Mouse (Mus musculus) macrophage (primary cell): ENCODE measurements around the gene Bbs4. TPM values are rescaled to one million over a fixed set of nuclear protein-coding genes. Genes with fewer than 3 reads are reported as not detected.

ENCODE experiments used
- H3K27ac ChIP-seq: fragments of 350-480 bp; formaldehyde crosslinking; 2 replicates; pipeline ENCODE4 v1.9.0; 2021
- H3K36me3 ChIP-seq: fragments of 350-480 bp; formaldehyde crosslinking; 2 replicates; pipeline ENCODE4 v1.9.0; 2021; ENCODE audit errors: inconsistent target
- H3K4me3 ChIP-seq: fragments of 350-480 bp; formaldehyde crosslinking; 2 replicates; pipeline ENCODE4 v1.9.0; 2021; ENCODE audit errors: inconsistent target
- H3K79me2 ChIP-seq: fragments of 350-480 bp; formaldehyde crosslinking; 2 replicates; pipeline ENCODE4 v1.9.0; 2021; ENCODE audit errors: inconsistent target
- WGBS: methylation state at CpG from one replicate; pipeline ENCODE4 v1.1.7; 2026; ENCODE audit warnings: inconsistent platforms; ENCODE audit not compliant: missing documents; 5-methylcytosine and 5-hydroxymethylcytosine counted together
- polyA plus RNA-seq: library from polyadenylated mRNA; stranded (reverse); fragments of 250-400 nt; gene quantifications from 3 replicates; pipeline ENCODE4 v1.2.4, GENCODE M21; 2018; ENCODE audit warnings: inconsistent platforms

Bbs4 gene
- polyA plus RNA-seq, 1 experiment from 2014 or later: 6.2 TPM

GRCm38 (mm10) chr9:59285614-59286013 lies 67.7 kb downstream of the Bbs4 start:
- no peak overlapping the region for H3K27ac ChIP-seq
- WGBS: 90% methylated on average over 6 of the region's 6 CpGs
- no peaks in the 10 kb centered on the region for H3K79me2 ChIP-seq
- no peak overlapping the region for H3K4me3 ChIP-seq
- no peaks in the 10 kb centered on the region for H3K36me3 ChIP-seq

- no peaks in the 10 kb centered on the region for H3K36me3 ChIP-seq
- H3K79me2 ChIP-seq: no peaks in the 10 kb centered on the region
- no peak overlapping the region for H3K4me3 ChIP-seq
- no peak overlapping the region for H3K27ac ChIP-seq
- WGBS: 57% methylated on average over 7 of the region's 7 CpGs
Measured at GRCm38 (mm10) chr9:59282683-59282986, 70.7 kb downstream of the Bbs4 start.

- H3K27ac ChIP-seq: no peak overlapping the region
- no peaks in the 10 kb centered on the region for H3K36me3 ChIP-seq
- WGBS: 22% methylated on average over 18 of the region's 27 CpGs
- no peaks in the 10 kb centered on the region for H3K79me2 ChIP-seq
- no peak overlapping the region for H3K4me3 ChIP-seq
Measured at GRCm38 (mm10) chr9:59281871-59282682, 71.2 kb downstream of the Bbs4 start.

- Histone ChIP-seq H3K27ac (no peak overlapping the region), H3K79me2 (no peaks in the 10 kb centered on the region), H3K36me3 (no peaks in the 10 kb centered on the region), H3K4me3 (no peak overlapping the region)
- 54% methylated on average over 3 of the region's 5 CpGs for WGBS
Measured at GRCm38 (mm10) chr9:59280888-59281287, 72.4 kb downstream of the Bbs4 start.

GRCm38 (mm10) chr9:59278694-59279093 lies 74.6 kb downstream of the Bbs4 start:
- no peak overlapping the region for H3K27ac ChIP-seq
- H3K36me3 ChIP-seq: no peaks in the 10 kb centered on the region
- WGBS: 91% methylated on average over 5 of the region's 5 CpGs
- H3K4me3 ChIP-seq: no peak overlapping the region
- no peaks in the 10 kb centered on the region for H3K79me2 ChIP-seq

- H3K4me3 ChIP-seq: no peak overlapping the region
- no peaks in the 10 kb centered on the region for H3K79me2 ChIP-seq
- H3K27ac ChIP-seq: no peak overlapping the region
- WGBS: 98% methylated on average over 2 of the region's 2 CpGs
- no peaks in the 10 kb centered on the region for H3K36me3 ChIP-seq
Measured at GRCm38 (mm10) chr9:59278199-59278598, 75.1 kb downstream of the Bbs4 start.

GRCm38 (mm10) chr9:59274846-59275455 lies 78.4 kb downstream of the Bbs4 start:
- no peak overlapping the region for H3K27ac ChIP-seq
- no peak overlapping the region for H3K4me3 ChIP-seq
- WGBS: 92% methylated on average over 19 of the region's 19 CpGs
- H3K79me2 ChIP-seq: no peaks in the 10 kb centered on the region
- H3K36me3 ChIP-seq: no peaks in the 10 kb centered on the region

- no peaks in the 10 kb centered on the region for H3K79me2 ChIP-seq
- H3K4me3 ChIP-seq: no peak overlapping the region
- H3K36me3 ChIP-seq: no peaks in the 10 kb centered on the region
- no peak overlapping the region for H3K27ac ChIP-seq
Measured at GRCm38 (mm10) chr9:59273199-59273598, 80.1 kb downstream of the Bbs4 start.

Other genes with a start within 250 kb of the Bbs4 start
- 15.2 to 38.2 TPM (median 18.2 TPM) in 3 replicates for gene Adpgk, start 62.0 kb downstream of the Bbs4 start, polyA plus RNA-seq
- gene Arih1, start 133.1 kb upstream of the Bbs4 start, polyA plus RNA-seq: 36.6 to 40.2 TPM (median 36.8 TPM) in 3 replicates
- gene Hexa, start 186.0 kb upstream of the Bbs4 start, polyA plus RNA-seq: 1,167 to 1,761 TPM (median 1,697 TPM) in 3 replicates
- gene Tmem202, start 186.3 kb upstream of the Bbs4 start, polyA plus RNA-seq: 4.2 to 5.7 TPM (median 5.0 TPM) in 3 replicates
- not detected in 3 replicates for gene Celf6, start 224.4 kb upstream of the Bbs4 start, polyA plus RNA-seq